Mouse (Mus musculus): ENCODE measurements at regions not wholly inside any gene's neighbourhood (a gene's known extent, or its start where the extent isn't known, plus 50 kb on each side); places are given as distances from the start of the nearest gene placed in this dataset.

- no peak for DNase-seq (ENCODE audit: extremely low spot score)
Measured at GRCm38 (mm10) chr9:33930286-33930685, 555.4 kb upstream of the Kirrel3 start.

GRCm38 (mm10) chr9:33934071-33934470 lies 551.6 kb upstream of the Kirrel3 start:
- no peak for DNase-seq (ENCODE audit: extremely low spot score)

- DNase-seq (ENCODE audit: extremely low spot score), result no peak
Measured at GRCm38 (mm10) chr9:33954319-33954718, 531.4 kb upstream of the Kirrel3 start.
